In genomic region chr7:64795554-64795953, GRCm38 (mm10) we compare ENCODE assay signal across 14 mouse cellular contexts.
"Had no signal": no experiment of that assay in that cellular context is flagged by ENCODE, and none has a peak within 500 bp of the region (broad histone marks: within the 10 kb centered on the region; RNA-seq: fewer than 3 reads in every experiment).

No protein-coding gene starts in this region.

- H3K4me2 ChIP-seq: limb, embryonic 15.5 days; liver, embryonic 12.5 days; lung, embryonic 14.5 days; neural tube, embryonic 15.5 days had no signal

- H3K4me3 ChIP-seq: limb, embryonic 15.5 days; liver, embryonic 12.5 days; midbrain, embryonic 10.5 days; myocyte; neural tube, embryonic 15.5 days had no signal

- H3K36me3 ChIP-seq: limb, embryonic 15.5 days; liver, embryonic 12.5 days; midbrain, embryonic 10.5 days; neural tube, embryonic 15.5 days had no signal

- H3K9ac ChIP-seq: limb, embryonic 15.5 days; liver, embryonic 12.5 days; lung, embryonic 14.5 days; neural tube, embryonic 15.5 days had no signal

- H3K9me3 ChIP-seq: limb, embryonic 15.5 days; midbrain, embryonic 10.5 days; neural tube, embryonic 15.5 days had no signal

- ATAC-seq: liver, embryonic 12.5 days had no signal

- H3K27ac ChIP-seq: limb, embryonic 15.5 days; liver, embryonic 12.5 days; midbrain, embryonic 10.5 days; neural tube, embryonic 15.5 days had no signal

- H3K27me3 ChIP-seq: limb, embryonic 15.5 days; liver, embryonic 12.5 days; neural tube, embryonic 15.5 days had no signal

- DNase-seq: layer of hippocampus, adult 9-11 months; layer of hippocampus, postnatal 36 days; lung, embryonic 14.5 days; lung, postnatal 10 days; lung, postnatal 4 days; midbrain, embryonic 14.5 days; right cerebral cortex, adult 18-20 months; right cerebral cortex, postnatal 25 days; thymus, postnatal 36 days had no signal

- H3K4me1 ChIP-seq: limb, embryonic 15.5 days; liver, embryonic 12.5 days; midbrain, embryonic 10.5 days had no signal
